Mouse (Mus musculus) limb, embryonic 14.5 days (tissue): ENCODE measurements around the gene Phf11d. TPM values are rescaled to one million over a fixed set of nuclear protein-coding genes. Genes with fewer than 3 reads are reported as not detected.

Experiments
- polyA plus RNA-seq, 2 experiments: library from polyadenylated mRNA; depleted of rRNA in 1 of 2; stranded (reverse) in 1 of 2; unstranded in 1 of 2; fragments of >200 nt; fragmentation: Nextera tagmentation in 1 of 2; extraction: Ambion mirVana in 1 of 2; gene quantifications; 2 replicates each; pipeline versions ENCODE4 v1.2.1 to v1.2.3; 2012 to 2014

Gene Phf11d
- polyA plus RNA-seq, 2 experiments: 1.3 to 1.4 TPM

Other genes starting within 250 kb of the Phf11d start
- not detected in 2 replicates for gene 1700129C05Rik, start 222.6 kb downstream of the Phf11d start, polyA plus RNA-seq (2012; rRNA removed)
- not detected in 2 replicates for gene 1700129C05Rik, start 222.6 kb downstream of the Phf11d start, polyA plus RNA-seq (2014; fragmentation: Nextera tagmentation; extraction: Ambion mirVana)
- not detected in 2 replicates for gene Gm5142, start 186.7 kb downstream of the Phf11d start, polyA plus RNA-seq (2012; rRNA removed)
- gene Gm5142, start 186.7 kb downstream of the Phf11d start, polyA plus RNA-seq (2014; fragmentation: Nextera tagmentation; extraction: Ambion mirVana): not detected in 2 replicates
- gene Rcbtb1, start 164.3 kb downstream of the Phf11d start, polyA plus RNA-seq (2012; rRNA removed): 49.7 and 52.5 TPM in 2 replicates
- 46.9 and 59.0 TPM in 2 replicates for gene Rcbtb1, start 164.3 kb downstream of the Phf11d start, polyA plus RNA-seq (2014; fragmentation: Nextera tagmentation; extraction: Ambion mirVana)
- not detected in 2 replicates for gene Gm6904, start 105.3 kb downstream of the Phf11d start, polyA plus RNA-seq (2012; rRNA removed)
- not detected in 2 replicates for gene Gm6904, start 105.3 kb downstream of the Phf11d start, polyA plus RNA-seq (2014; fragmentation: Nextera tagmentation; extraction: Ambion mirVana)
- 0.08 TPM in 1 of 2 replicates, not detected in the other for gene Phf11a, start 67.9 kb downstream of the Phf11d start, polyA plus RNA-seq (2012; rRNA removed)
- gene Phf11a, start 67.9 kb downstream of the Phf11d start, polyA plus RNA-seq (2014; fragmentation: Nextera tagmentation; extraction: Ambion mirVana): not detected in 2 replicates
- 0.16 and 0.38 TPM in 2 replicates for gene Phf11b, start 24.1 kb downstream of the Phf11d start, polyA plus RNA-seq (2012; rRNA removed)
- 0.44 and 0.63 TPM in 2 replicates for gene Phf11b, start 24.1 kb downstream of the Phf11d start, polyA plus RNA-seq (2014; fragmentation: Nextera tagmentation; extraction: Ambion mirVana)
- 2.0 and 2.3 TPM in 2 replicates for gene Phf11c, start 29.9 kb upstream of the Phf11d start, polyA plus RNA-seq (2012; rRNA removed)
- gene Phf11c, start 29.9 kb upstream of the Phf11d start, polyA plus RNA-seq (2014; fragmentation: Nextera tagmentation; extraction: Ambion mirVana): 0.45 and 0.72 TPM in 2 replicates
- gene Setdb2, start 75.4 kb upstream of the Phf11d start, polyA plus RNA-seq (2012; rRNA removed): 7.3 and 7.5 TPM in 2 replicates
- 8.4 and 10.7 TPM in 2 replicates for gene Setdb2, start 75.4 kb upstream of the Phf11d start, polyA plus RNA-seq (2014; fragmentation: Nextera tagmentation; extraction: Ambion mirVana)
- 13.7 and 17.4 TPM in 2 replicates for gene Cab39l, start 75.5 kb upstream of the Phf11d start, polyA plus RNA-seq (2012; rRNA removed)
- 40.3 and 41.4 TPM in 2 replicates for gene Cab39l, start 75.5 kb upstream of the Phf11d start, polyA plus RNA-seq (2014; fragmentation: Nextera tagmentation; extraction: Ambion mirVana)
- gene Cdadc1, start 232.5 kb upstream of the Phf11d start, polyA plus RNA-seq (2012; rRNA removed): 14.9 and 16.2 TPM in 2 replicates
- gene Cdadc1, start 232.5 kb upstream of the Phf11d start, polyA plus RNA-seq (2014; fragmentation: Nextera tagmentation; extraction: Ambion mirVana): 31.5 and 35.6 TPM in 2 replicates